Mouse (Mus musculus): ENCODE data around the gene Gas7. TPM values are rescaled to one million over a fixed set of nuclear protein-coding genes. Genes with fewer than 3 reads are reported as not detected.

Gene Gas7
- polyA plus RNA-seq, 1 experiment from 2014 or later, result 10.2 TPM

GRCm38 (mm10) chr11:67588828-67589314 is 133.6 kb downstream of the Gas7 start:
- Histone ChIP-seq H3K4me2 (ENCODE audit: low read length) (no peak overlapping the region), H3K27me3 (ENCODE audit: insufficient read depth, low read length) (no peaks in the 10 kb centered on the region), H3K4me3 (replicated peaks; ENCODE audit: low read depth, low read length) (no peak overlapping the region), H3K9me3 (replicated peaks; ENCODE audit: low read length) (no peaks in the 10 kb centered on the region), H3K4me1 (replicated peaks; ENCODE audit: insufficient read depth, low read length) (peaks cover 6% of the 10 kb centered on the region; the same call in 1 of the 2 replicates), H3K36me3 (ENCODE audit: insufficient read depth, low read length) (no peaks in the 10 kb centered on the region), H3K27ac (no peak overlapping the region), H3K9ac (ENCODE audit: low read depth, low read length) (no peak overlapping the region)
- WGBS, result 20% methylated on average over 9 of the region's 9 CpGs
- no peak for ATAC-seq (replicated peaks; ENCODE audit: low FRiP score, low read depth)
- DNase-seq (ENCODE audit: low spot score), result no peak
- TF ChIP-seq CTCF (IDR thresholded peaks at IDR 0.05; ENCODE audit: low read depth), result no peak

GRCm38 (mm10) chr11:67596233-67596632 is 141.0 kb downstream of the Gas7 start:
- no peaks in the 10 kb centered on the region for H3K9me3 ChIP-seq (replicated peaks; ENCODE audit: low read length)
- DNase-seq (ENCODE audit: low spot score) (no peak), ATAC-seq (replicated peaks; ENCODE audit: low FRiP score, low read depth) (no peak)
- H3K27me3 ChIP-seq (ENCODE audit: insufficient read depth, low read length), result no peaks in the 10 kb centered on the region
- no peak for TF ChIP-seq CTCF (IDR thresholded peaks at IDR 0.05; ENCODE audit: low read depth)
- H3K4me3 ChIP-seq (replicated peaks; ENCODE audit: low read depth, low read length), result no peak overlapping the region
- H3K36me3 ChIP-seq (ENCODE audit: insufficient read depth, low read length), result no peaks in the 10 kb centered on the region
- H3K4me2 ChIP-seq (ENCODE audit: low read length), result no peak overlapping the region
- no peak overlapping the region for H3K27ac ChIP-seq
- no peaks in the 10 kb centered on the region for H3K4me1 ChIP-seq (replicated peaks; ENCODE audit: insufficient read depth, low read length)
- no peak overlapping the region for H3K9ac ChIP-seq (ENCODE audit: low read depth, low read length)
- 46% methylated on average over 6 of the region's 6 CpGs for WGBS

GRCm38 (mm10) chr11:67596856-67597255 is 141.6 kb downstream of the Gas7 start:
- Histone ChIP-seq H3K27me3 (ENCODE audit: insufficient read depth, low read length) (no peaks in the 10 kb centered on the region), H3K27ac (no peak overlapping the region), H3K4me3 (replicated peaks; ENCODE audit: low read depth, low read length) (no peak overlapping the region), H3K4me1 (replicated peaks; ENCODE audit: insufficient read depth, low read length) (no peaks in the 10 kb centered on the region), H3K36me3 (ENCODE audit: insufficient read depth, low read length) (no peaks in the 10 kb centered on the region), H3K9me3 (replicated peaks; ENCODE audit: low read length) (no peaks in the 10 kb centered on the region), H3K4me2 (ENCODE audit: low read length) (no peak overlapping the region), H3K9ac (ENCODE audit: low read depth, low read length) (no peak overlapping the region)
- no peak for ATAC-seq (replicated peaks; ENCODE audit: low FRiP score, low read depth)
- 68% methylated on average over 6 of the region's 6 CpGs for WGBS
- no peak for DNase-seq (ENCODE audit: low spot score)
- TF ChIP-seq CTCF (IDR thresholded peaks at IDR 0.05; ENCODE audit: low read depth), result no peak

GRCm38 (mm10) chr11:67597388-67597787 is 142.2 kb downstream of the Gas7 start:
- Histone ChIP-seq H3K27me3 (ENCODE audit: insufficient read depth, low read length) (no peaks in the 10 kb centered on the region), H3K4me1 (replicated peaks; ENCODE audit: insufficient read depth, low read length) (no peaks in the 10 kb centered on the region), H3K9ac (ENCODE audit: low read depth, low read length) (no peak overlapping the region), H3K36me3 (ENCODE audit: insufficient read depth, low read length) (no peaks in the 10 kb centered on the region), H3K4me2 (ENCODE audit: low read length) (no peak overlapping the region), H3K9me3 (replicated peaks; ENCODE audit: low read length) (no peaks in the 10 kb centered on the region), H3K27ac (no peak overlapping the region), H3K4me3 (replicated peaks; ENCODE audit: low read depth, low read length) (no peak overlapping the region)
- TF ChIP-seq CTCF (IDR thresholded peaks at IDR 0.05; ENCODE audit: low read depth), result no peak
- DNase-seq (ENCODE audit: low spot score) (no peak), ATAC-seq (replicated peaks; ENCODE audit: low FRiP score, low read depth) (no peak)
- 80% methylated on average over 7 of the region's 7 CpGs for WGBS

- H3K9ac ChIP-seq (ENCODE audit: low read depth, low read length), result no peak overlapping the region
- WGBS, result 44% methylated on average over 1 of the region's 1 CpGs
- H3K36me3 ChIP-seq (ENCODE audit: insufficient read depth, low read length), result no peaks in the 10 kb centered on the region
- no peak overlapping the region for H3K4me2 ChIP-seq (ENCODE audit: low read length)
- no peaks in the 10 kb centered on the region for H3K4me1 ChIP-seq (replicated peaks; ENCODE audit: insufficient read depth, low read length)
- TF ChIP-seq CTCF (IDR thresholded peaks at IDR 0.05; ENCODE audit: low read depth), result no peak
- H3K9me3 ChIP-seq (replicated peaks; ENCODE audit: low read length), result no peaks in the 10 kb centered on the region
- no peaks in the 10 kb centered on the region for H3K27me3 ChIP-seq (ENCODE audit: insufficient read depth, low read length)
- no peak for DNase-seq (ENCODE audit: low spot score)
- H3K27ac ChIP-seq, result no peak overlapping the region
- ATAC-seq (replicated peaks; ENCODE audit: low FRiP score, low read depth), result no peak
- H3K4me3 ChIP-seq (replicated peaks; ENCODE audit: low read depth, low read length), result no peak overlapping the region
Measured at GRCm38 (mm10) chr11:67599141-67599540, 143.9 kb downstream of the Gas7 start.

- no peaks in the 10 kb centered on the region for H3K27me3 ChIP-seq (ENCODE audit: insufficient read depth, low read length)
- DNase-seq (ENCODE audit: low spot score) (no peak), ATAC-seq (replicated peaks; ENCODE audit: low FRiP score, low read depth) (no peak)
- 73% methylated on average over 8 of the region's 8 CpGs for WGBS
- no peak overlapping the region for H3K27ac ChIP-seq
- no peaks in the 10 kb centered on the region for H3K36me3 ChIP-seq (ENCODE audit: insufficient read depth, low read length)
- TF ChIP-seq CTCF (IDR thresholded peaks at IDR 0.05; ENCODE audit: low read depth), result no peak
- no peaks in the 10 kb centered on the region for H3K4me1 ChIP-seq (replicated peaks; ENCODE audit: insufficient read depth, low read length)
- H3K9me3 ChIP-seq (replicated peaks; ENCODE audit: low read length), result no peaks in the 10 kb centered on the region
- H3K4me2 ChIP-seq (ENCODE audit: low read length), result no peak overlapping the region
- H3K4me3 ChIP-seq (replicated peaks; ENCODE audit: low read depth, low read length), result no peak overlapping the region
- no peak overlapping the region for H3K9ac ChIP-seq (ENCODE audit: low read depth, low read length)
Measured at GRCm38 (mm10) chr11:67600710-67601430, 145.6 kb downstream of the Gas7 start.

Data from kidney, postnatal 0 days (tissue).